Mouse (Mus musculus): ENCODE data around the gene Mrfap1.

Mrfap1 gene

DNA sequence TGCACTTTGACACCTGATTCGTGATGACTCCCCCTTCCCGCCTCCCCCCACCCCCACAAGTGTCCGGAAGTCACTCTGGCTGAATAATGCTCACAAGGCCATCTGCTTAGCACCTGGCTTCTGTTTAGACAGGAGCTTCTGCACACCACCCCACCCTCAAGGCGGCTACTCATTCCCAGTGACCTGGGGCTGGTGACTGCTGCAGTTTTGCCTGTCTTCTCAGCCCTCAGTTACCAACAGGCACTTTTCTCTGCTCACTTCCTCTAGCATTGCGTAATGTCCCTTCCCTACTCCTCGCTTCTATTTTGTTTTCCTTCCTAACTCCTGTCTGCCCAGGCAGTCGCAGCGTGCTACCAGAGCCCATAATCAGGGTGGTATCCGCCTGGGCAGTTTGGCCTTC is 4.7 kb downstream of the Mrfap1 start:
- DNase-seq (ENCODE audit: low read depth in 1 of 2, low spot score in 2 of 2): no peak

DNA sequence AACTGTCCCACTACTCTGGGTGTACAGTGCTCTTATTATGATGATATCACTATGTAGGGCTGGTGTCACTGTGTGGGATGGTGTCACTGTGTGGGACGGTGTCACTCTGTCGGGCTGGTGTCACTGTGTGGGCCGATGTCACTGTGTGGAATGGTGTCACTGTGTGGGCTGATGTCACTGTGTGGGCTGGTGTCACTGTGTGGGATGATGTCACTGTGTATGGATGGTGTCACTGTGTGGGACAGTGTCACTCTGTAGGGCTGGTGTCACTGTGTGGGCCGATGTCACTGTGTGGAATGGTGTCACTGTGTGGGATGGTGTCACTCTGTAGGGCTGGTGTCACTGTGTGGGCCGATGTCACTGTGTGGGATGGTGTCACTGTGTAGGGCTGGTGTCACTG is 10.5 kb downstream of the Mrfap1 start:
- DNase-seq (ENCODE audit: low read depth in 1 of 2, low spot score in 2 of 2): no peak

- DNase-seq (ENCODE audit: low read depth in 1 of 2, low spot score in 2 of 2): no peak
Observed at GRCm38 (mm10) chr5:36779512-36779911, 17.1 kb downstream of the Mrfap1 start.

GRCm38 (mm10) chr5:36778901-36779300 is 17.7 kb downstream of the Mrfap1 start:
- no peak for DNase-seq (ENCODE audit: low read depth in 1 of 2, low spot score in 2 of 2)

DNA sequence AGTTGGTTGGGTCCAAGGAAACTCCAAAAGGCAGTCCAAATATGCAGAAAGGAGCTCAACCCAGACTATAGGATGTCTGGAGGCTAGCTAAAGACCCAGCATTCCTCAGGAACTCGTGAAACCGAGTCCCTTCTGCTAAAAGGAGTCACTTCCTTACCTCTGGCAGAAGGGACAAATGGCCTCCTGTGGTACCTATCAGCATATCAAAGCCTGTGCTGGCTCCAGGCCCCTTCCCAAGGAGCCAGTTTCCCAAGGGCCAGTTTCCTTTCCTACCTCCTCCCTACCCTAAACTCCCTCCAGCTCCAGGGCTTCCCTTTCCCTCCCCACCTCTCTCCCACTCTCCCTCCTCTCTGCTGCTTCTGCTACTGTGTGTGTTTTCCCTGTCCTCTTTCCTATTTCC is 19.4 kb downstream of the Mrfap1 start:
- no peak for DNase-seq (ENCODE audit: low read depth in 1 of 2, low spot score in 2 of 2)

DNA sequence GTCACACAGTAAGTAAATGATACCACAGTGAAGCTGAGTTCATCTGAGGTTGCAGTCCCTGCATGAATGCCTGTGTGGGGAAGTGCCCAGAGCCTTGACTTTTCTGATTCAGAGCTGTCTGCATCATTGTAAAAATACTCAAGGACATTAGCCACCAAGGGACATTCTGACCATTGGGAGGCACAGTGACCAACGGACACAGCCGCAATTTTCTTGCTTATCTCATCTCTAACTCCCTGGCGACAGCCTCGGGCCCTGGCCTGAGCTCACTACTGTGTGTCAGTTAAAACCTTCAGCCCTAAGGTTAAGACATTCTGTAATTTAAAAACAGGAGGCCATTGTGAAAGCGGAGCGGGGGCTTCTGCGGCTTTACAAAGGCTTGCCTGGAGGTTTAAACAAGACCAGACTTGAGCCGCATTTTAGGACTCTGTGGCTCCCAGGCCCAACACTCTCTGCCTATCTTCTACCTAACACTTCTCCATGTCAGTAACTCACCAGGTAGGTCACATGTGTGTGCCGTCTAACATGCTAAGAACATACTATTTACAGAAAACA is 20.5 kb downstream of the Mrfap1 start:
- no peak for DNase-seq (ENCODE audit: low read depth in 1 of 2, low spot score in 2 of 2)

DNA sequence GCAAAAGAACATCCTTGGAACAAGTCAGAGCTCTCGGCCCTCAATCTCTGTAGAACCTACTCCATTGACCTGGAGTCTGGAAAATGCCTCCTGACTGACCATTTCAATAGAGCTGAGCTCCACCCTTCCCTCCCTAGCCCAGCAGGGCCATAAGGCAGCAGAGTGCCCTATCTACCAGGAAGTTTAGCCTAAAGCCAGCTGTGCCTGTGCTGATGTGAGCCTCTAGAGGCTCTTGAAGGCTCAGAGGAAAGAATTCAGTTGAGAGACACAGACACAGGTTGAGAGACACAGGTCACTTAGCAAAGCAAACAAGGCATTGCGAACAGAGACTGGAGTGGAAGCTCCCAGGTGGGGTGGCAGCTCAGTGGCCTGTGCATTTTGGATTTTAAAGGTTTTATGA is 21.3 kb downstream of the Mrfap1 start:
- DNase-seq (ENCODE audit: low read depth in 1 of 2, low spot score in 2 of 2): no peak

DNA sequence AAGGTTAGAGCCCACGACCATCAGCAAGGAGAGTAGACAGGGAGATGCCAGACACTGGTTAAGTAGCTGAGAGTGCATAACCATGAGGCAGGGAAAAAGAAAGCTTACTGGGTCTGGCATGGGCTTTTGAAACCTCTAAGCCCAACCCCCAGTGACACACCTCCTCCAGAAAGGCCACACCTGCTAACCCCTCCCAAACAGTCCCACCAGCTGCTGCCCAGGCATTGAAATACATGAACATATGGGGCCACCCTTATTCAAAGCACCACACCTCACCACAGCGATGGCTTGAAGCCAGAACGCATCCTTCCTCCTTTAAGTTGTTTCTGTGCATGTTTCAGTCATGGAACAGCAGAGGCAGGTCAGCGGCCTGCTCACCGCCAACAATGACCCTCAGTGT is 24.0 kb downstream of the Mrfap1 start:
- DNase-seq (ENCODE audit: low read depth in 1 of 2, low spot score in 2 of 2): no peak

- no peak for DNase-seq (ENCODE audit: low read depth in 1 of 2, low spot score in 2 of 2)
Observed at GRCm38 (mm10) chr5:36769603-36770002, 27.0 kb downstream of the Mrfap1 start.

DNA sequence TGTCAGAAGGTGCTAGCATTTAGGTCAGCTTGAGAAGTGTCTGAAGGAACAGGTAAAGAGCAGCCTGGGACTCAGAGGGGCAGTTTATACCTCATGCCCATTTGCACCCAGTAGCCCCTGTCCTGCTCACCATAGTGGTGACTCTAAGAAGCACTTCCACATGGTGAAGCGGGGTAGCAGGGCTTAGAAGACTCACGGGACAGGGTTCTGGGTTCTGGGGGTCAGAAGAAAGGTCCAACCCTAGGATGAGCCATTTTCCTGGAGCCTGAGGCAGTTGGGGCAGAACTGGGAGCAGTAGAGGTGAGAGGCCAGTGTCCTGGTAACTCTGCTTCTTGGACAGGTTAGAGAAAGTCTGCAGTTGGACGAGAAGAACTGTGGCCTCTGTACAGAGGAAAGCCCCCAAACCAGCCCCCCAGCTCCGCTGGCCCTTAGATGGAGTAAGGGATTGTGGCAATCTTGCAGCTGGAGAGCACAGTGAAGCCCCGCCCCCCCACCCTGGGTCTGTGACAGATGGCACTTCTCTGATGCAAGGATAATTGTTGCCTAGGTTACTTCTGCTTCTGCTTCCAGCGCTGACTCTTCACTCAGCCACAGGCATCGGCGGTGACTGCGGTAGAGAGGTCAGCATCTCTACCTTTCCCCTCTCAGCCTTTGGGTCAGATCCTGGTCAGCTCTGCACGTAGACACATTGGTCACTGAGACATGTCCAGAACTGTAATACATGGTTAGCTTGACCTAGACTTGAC is 29.4 kb downstream of the Mrfap1 start:
- DNase-seq (ENCODE audit: low read depth in 1 of 2, low spot score in 2 of 2): no peak

DNA sequence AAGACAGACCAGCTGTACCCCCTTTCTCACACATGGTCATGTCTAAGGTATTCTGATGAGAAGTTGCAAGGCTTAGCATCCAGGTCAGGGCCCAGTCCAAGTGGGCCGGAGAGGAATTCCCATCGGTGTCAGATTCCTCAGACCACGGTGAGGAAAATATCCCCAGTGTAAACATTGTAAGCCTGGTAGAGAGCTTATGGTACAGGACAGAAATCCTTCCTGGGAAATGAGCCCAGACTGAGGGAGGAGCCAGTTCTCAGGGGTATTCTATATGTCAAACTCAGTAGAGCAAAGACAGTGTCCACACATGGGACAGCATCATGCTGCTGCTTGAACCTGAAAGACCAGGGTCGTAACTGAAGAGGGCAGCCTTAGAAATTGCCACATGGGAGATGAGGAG is 36.7 kb downstream of the Mrfap1 start:
- DNase-seq (ENCODE audit: low read depth in 1 of 2, low spot score in 2 of 2): no peak

- DNase-seq (ENCODE audit: low read depth in 1 of 2, low spot score in 2 of 2): no peak
Observed at GRCm38 (mm10) chr5:36757033-36757432, 39.5 kb downstream of the Mrfap1 start.

- DNase-seq (ENCODE audit: low read depth in 1 of 2, low spot score in 2 of 2): no peak
Observed at GRCm38 (mm10) chr5:36750119-36751078, 46.2 kb downstream of the Mrfap1 start.

DNA sequence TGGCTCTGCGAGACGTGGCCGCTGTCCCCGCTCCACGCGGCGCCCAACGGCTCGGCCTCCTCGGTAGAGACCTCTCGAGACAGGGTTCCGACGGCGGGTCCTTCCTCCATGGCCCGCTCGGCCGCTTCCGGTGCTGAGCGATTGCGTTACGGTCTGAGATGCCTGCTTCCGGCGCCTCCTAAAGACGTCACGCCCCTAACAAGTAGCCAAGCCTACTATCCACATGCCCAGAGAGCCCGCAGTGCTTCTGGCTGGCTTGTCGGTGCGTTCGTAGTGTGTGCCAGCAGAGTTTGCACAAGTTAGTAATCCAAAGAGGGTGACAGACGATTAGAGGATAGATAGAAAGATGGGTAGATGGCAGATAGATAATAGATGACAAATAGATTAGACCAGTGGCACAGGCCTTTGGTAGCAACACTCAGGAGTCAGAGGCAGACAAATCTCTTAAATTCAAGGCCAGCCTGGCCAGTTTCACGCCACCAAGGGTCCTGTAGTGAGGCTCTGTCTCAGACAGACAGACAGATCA is 48.0 kb downstream of the Mrfap1 start, which contains the start of gene Bloc1s4:
TSS of gene Bloc1s4 (minus strand) at position 115 of the 526 bp plus-strand sequence.
- DNase-seq (ENCODE audit: low read depth in 1 of 2, low spot score in 2 of 2): peak; percentile 74 to 82

DNA sequence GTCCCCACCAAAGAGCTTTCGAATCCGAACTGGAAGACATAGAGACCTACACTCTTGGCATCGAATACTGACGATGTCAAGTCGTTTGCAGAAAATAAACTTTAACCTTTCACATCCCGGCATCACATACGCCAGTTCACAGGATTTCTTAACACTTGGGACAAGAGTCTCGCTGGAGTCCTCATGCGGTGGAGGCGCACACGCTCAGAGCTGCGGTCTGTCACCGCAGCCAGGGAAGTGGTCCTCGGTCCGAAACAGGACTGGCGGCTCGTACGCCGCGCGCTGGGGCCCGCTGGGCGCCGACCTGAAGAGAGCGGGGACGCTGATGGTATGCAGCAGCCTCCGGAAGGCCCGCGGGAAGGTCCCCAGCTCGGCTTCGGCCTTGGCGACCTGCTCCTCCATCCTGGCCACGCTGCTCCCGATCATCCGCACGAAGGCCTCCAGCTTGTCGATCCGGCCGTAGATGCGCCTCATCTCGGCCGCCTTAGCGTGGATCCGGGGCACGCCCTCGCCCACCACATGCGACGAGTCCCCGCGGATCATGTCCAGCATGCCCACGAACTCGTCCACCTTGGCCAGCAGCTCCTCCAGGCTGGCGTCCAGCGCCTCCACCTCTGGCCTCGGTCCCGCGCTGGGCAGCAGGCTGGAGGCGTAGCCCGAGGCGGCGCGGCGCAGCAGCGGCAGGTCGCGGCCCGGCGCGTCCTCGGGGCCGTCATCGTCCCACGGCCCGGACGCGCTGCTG is 48.6 kb downstream of the Mrfap1 start:
- DNase-seq (ENCODE audit: low read depth in 1 of 2, low spot score in 2 of 2): no peak

DNA sequence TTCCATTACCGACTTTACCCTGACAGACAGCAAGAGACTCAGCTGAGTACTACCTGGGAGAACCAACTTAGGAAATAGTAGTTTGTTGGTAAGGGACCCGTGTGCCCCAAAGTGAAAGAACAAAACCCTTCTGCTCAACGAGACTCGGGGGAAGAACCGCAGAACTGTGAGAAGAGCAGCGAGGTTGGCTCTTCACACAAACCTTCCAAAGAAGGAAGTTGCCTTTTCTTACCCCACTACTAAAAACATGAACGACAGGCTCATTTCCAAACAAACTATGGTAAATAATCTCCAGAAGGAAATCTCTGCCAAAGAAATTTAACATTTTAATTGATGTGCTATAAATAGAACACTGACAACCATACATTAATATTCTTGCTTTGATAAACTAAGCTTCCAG is 49.5 kb downstream of the Mrfap1 start:
- DNase-seq (ENCODE audit: low read depth in 1 of 2, low spot score in 2 of 2): no peak
